Mouse (Mus musculus): ENCODE data around the gene Smoc1.

DNA sequence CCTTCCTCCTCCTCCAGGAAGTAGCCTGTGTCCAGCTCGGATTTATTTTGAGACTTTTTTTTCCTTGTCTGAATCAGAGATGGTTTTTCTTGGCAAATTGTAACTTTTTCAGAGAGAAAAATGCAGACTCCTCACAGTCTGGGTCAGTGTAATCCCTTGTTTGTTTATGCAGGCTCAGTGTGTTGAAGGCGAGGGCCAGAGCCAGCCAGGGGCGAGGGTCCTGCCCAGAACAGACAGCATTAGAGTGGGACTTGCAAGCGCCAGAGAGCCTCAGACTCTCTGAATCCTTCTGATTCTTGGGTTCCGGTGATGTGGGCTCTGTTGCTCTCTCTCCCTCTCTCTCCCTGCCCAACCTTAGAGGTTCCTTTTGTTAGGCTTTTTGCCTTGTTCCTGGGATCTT, 53.7 kb downstream of the Smoc1 start:
- TF ChIP-seq POLR2A (IDR thresholded peaks at IDR 0.05; ENCODE audit: insufficient read depth, low read depth, low read length) (no peak), CTCF (IDR thresholded peaks at IDR 0.05) (no peak), EP300 (IDR thresholded peaks at IDR 0.05; ENCODE audit: insufficient read depth, low read depth, low read length) (no peak)
